Mouse (Mus musculus) liver (tissue): ENCODE measurements around the gene Fryl.

ENCODE experiments used
- DNase-seq: peaks from one replicate; pipeline ENCODE4 v3.0.0-alpha.2; 2020; ENCODE audit warnings: mixed read lengths

Gene Fryl

GRCm38 (mm10) chr5:72995379-72995778 lies 261.0 kb downstream of the Fryl start:
- DNase-seq = no peak

- no peak for DNase-seq
Measured at GRCm38 (mm10) chr5:72994928-72995327, 261.5 kb downstream of the Fryl start.

GRCm38 (mm10) chr5:72994424-72994823 lies 262.0 kb downstream of the Fryl start:
- DNase-seq = no peak

DNA sequence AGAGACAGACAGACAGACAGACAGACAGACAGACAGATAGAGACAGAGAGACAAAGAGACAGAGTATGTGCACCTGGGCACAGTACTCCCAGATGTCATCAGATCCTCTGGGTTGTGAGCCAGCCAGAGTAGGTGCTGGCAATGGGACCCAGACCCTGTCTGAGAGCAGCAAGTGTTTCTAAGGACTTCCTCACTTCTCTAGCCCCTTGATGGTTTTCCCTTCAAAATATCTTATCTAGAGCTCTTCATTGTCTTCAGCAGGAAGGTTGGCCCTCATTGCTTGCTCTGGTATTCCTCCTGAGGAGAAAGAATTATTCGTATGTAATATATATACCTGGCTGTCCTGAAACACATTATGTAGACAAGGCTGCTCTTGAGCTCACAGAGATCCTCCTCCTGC lies 263.9 kb downstream of the Fryl start:
- no peak for DNase-seq

- no peak for DNase-seq
Measured at GRCm38 (mm10) chr5:72989756-72990155, 266.7 kb downstream of the Fryl start.

DNA sequence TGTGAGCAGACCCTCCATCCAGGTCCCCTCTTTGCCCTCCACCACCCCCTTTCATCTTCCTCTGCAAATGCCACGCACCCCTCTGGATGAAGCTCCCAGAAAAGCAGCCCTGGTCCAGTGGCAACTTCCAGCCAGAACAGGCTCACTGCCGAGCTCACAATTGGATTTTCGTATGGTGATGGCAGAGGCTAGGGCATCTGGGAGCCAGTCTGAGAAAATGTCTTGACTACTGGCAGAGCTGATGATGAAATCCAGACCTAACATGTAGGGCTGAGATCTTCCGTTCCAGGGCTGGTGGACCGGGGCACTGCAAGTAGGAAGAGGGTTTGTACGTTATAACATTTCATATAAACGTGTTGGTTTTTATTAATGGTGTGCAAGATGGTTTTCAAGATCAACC lies 268.6 kb downstream of the Fryl start:
- DNase-seq = no peak

DNA sequence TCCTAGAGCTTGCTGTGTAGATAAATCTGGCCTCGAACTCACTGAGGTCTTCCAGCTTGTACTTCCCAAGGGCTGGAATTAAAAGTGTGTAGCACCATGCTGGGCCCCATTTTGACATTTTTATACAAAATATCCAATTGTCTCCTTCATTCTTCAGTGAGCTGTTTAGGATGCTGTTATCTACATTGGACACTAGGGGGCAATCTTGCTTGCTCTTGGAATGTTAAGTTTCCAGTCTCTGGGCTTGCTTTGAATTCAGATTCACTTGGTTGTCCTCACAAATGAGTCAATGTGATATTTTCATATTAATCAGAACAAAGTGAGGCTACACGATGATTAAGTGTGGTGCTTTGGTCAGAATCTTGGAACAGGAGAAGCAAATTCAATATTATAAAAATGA lies 272.3 kb downstream of the Fryl start:
- no peak for DNase-seq

- no peak for DNase-seq
Measured at GRCm38 (mm10) chr5:72976539-72976938, 279.9 kb downstream of the Fryl start.

DNA sequence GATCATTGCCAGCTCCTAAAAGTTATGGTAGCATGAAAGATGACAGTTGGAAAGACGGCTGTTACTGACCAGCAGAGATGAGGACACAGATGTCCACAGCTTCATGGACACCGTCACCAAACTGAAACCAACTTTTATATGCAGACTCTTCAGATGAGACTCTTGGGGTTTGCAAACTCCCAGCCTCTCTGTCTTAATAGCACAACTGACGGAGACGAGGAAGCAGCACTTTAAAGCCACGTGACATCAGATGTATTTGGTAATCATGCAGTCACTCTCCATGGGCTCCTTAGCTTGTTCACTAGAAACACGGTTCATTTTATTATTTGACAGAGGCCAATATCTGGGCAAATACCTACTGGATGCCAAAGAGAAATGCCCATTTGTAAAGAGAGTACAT lies 280.4 kb downstream of the Fryl start:
- no peak for DNase-seq

GRCm38 (mm10) chr5:72974602-72975001 lies 281.8 kb downstream of the Fryl start, which contains the start of gene Gm10135:
TSS of gene Gm10135 (minus strand) at chr5:72974702.
- no peak for DNase-seq

DNA sequence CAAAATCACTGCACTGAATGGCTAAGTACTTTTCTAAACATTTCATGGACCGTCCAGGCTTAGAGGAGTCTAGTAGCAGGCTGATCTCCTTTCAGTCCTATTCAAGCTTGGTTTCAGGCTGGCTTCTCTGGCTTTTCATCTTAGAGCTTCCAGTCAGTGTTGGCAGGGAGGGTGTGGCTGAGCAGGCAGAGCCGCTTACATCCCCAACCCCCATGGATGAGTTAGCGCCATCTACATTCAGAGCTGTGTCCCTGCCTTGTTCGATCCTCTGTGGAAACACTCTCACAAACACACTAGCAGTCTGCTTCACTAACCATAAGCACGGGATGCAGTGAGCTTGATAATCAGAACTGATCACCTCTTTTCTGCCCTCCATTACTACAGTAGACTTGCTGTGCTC lies 283.5 kb downstream of the Fryl start:
- no peak for DNase-seq

DNA sequence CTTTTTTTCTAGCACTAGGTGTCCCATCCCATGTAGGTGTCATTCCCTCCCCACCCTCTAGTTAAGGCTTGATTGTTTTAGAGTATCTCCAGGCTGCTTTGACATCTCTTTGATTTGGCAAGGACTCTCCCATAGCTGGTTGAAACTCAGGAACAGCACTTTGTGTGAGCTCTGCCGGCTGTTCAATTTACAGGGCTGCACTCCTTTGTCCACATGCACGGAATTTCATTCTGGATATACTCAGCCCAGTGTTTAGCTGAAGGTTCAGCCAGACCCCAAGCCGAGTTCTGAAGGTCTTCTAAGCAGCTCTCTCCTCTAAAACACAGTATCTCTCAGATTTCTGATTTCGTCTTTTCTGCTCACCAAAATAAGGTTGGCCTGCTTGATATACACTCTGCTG lies 284.0 kb downstream of the Fryl start:
- DNase-seq = no peak
